Mouse (Mus musculus) hindbrain, embryonic 16.5 days (tissue): ENCODE data around the gene Mpzl3. TPM values are rescaled to one million over a fixed set of nuclear protein-coding genes. Genes with fewer than 3 reads are reported as not detected.

ENCODE experiments used
- ATAC-seq: fragments of 200-750 bp; cut with Nextera tagmentation; 2 replicates; pipeline ENCODE4 v1.8.0; 2017; ENCODE audit warnings: moderate TSS enrichment, moderate library complexity
- H3K27ac ChIP-seq: fragments of 300-500 bp; sonication (generic); 2 replicates; pipeline ENCODE4 v1.5.1; 2014; ENCODE audit warnings: low read depth, mild to moderate bottlenecking, control low read depth, low read length, moderate library complexity
- H3K27me3 ChIP-seq: fragments of 300-500 bp; sonication (generic); replicated peaks from 2 replicates; pipeline ENCODE4 v1.6.1; 2014; ENCODE audit warnings: low read length; ENCODE audit not compliant: control insufficient read depth, insufficient read depth
- H3K36me3 ChIP-seq: fragments of 300-500 bp; sonication (generic); 2 replicates; pipeline ENCODE4 v1.6.1; 2014; ENCODE audit warnings: mild to moderate bottlenecking, low read length, moderate library complexity, mixed read lengths; ENCODE audit not compliant: control insufficient read depth, insufficient read depth
- H3K4me1 ChIP-seq: fragments of 300-500 bp; sonication (generic); 2 replicates; pipeline ENCODE4 v1.6.1; 2014; ENCODE audit warnings: low read depth, low read length; ENCODE audit not compliant: control insufficient read depth, insufficient read depth
- H3K4me2 ChIP-seq: fragments of 300-500 bp; sonication (generic); 2 replicates; pipeline ENCODE4 v1.6.1; 2014; ENCODE audit warnings: mild to moderate bottlenecking, low read length, control low read depth, moderate library complexity
- H3K4me3 ChIP-seq: fragments of 300-500 bp; sonication (generic); 2 replicates; pipeline ENCODE4 v1.5.1; 2014; ENCODE audit warnings: mild to moderate bottlenecking, low read length, control low read depth, moderate library complexity
- H3K9ac ChIP-seq: fragments of 300-500 bp; sonication (generic); 2 replicates; pipeline ENCODE4 v1.6.1; 2014; ENCODE audit warnings: low read depth, mild to moderate bottlenecking, control low read depth, low read length, moderate library complexity
- H3K9me3 ChIP-seq: fragments of 300-500 bp; sonication (generic); 2 replicates; pipeline ENCODE4 v1.6.1; 2014; ENCODE audit warnings: mild to moderate bottlenecking, low read length, moderate library complexity; ENCODE audit not compliant: control insufficient read depth
- WGBS: fragments of 180-500 bp; shearing (Covaris S2); extraction: QIAGEN DNeasy Blood & Tissue Kit; methylation state at CpG from one replicate; pipeline ENCODE4 v1.1.7; 2014; 5-methylcytosine and 5-hydroxymethylcytosine counted together
- polyA plus RNA-seq: library from polyadenylated mRNA; unstranded; fragments of >200 nt; fragmentation: Nextera tagmentation; extraction: Ambion mirVana; gene quantifications from 2 replicates; pipeline ENCODE4 v1.2.1, GENCODE M21; 2015

Gene Mpzl3
- polyA plus RNA-seq, 1 experiment from 2014 or later = 1.0 TPM

GRCm38 (mm10) chr9:45040066-45040845 lies 14.7 kb upstream of the Mpzl3 start:
- H3K9ac ChIP-seq = no peak overlapping the region
- WGBS = 18% methylated on average over 14 of the region's 14 CpGs
- ATAC-seq = no peak
- peaks cover 41% of the 10 kb centered on the region for H3K27me3 ChIP-seq
- no peak overlapping the region for H3K27ac ChIP-seq
- peak overlapping the region; percentile 37 for H3K4me2 ChIP-seq
- no peaks in the 10 kb centered on the region for H3K36me3 ChIP-seq
- H3K4me1 ChIP-seq = no peaks in the 10 kb centered on the region
- no peak overlapping the region for H3K4me3 ChIP-seq
- H3K9me3 ChIP-seq = no peaks in the 10 kb centered on the region

- ATAC-seq = no peak
- 36% methylated on average over 17 of the region's 17 CpGs for WGBS
- Histone ChIP-seq H3K9me3 (no peaks in the 10 kb centered on the region), H3K4me1 (no peaks in the 10 kb centered on the region), H3K36me3 (no peaks in the 10 kb centered on the region), H3K9ac (no peak overlapping the region), H3K27me3 (peaks cover 41% of the 10 kb centered on the region), H3K4me2 (peak overlapping the region; percentile 12; the same call in 1 of the 2 replicates), H3K4me3 (no peak overlapping the region), H3K27ac (no peak overlapping the region)
Measured at GRCm38 (mm10) chr9:45041131-45041838, 13.7 kb upstream of the Mpzl3 start.

GRCm38 (mm10) chr9:45042056-45042720 lies 12.8 kb upstream of the Mpzl3 start:
- ATAC-seq = no peak
- H3K36me3 ChIP-seq = no peaks in the 10 kb centered on the region
- no peak overlapping the region for H3K9ac ChIP-seq
- H3K4me1 ChIP-seq = no peaks in the 10 kb centered on the region
- no peak overlapping the region; the same call in 1 of the 2 replicates for H3K4me3 ChIP-seq
- peaks cover 41% of the 10 kb centered on the region for H3K27me3 ChIP-seq
- H3K4me2 ChIP-seq = no peak overlapping the region
- WGBS = 2% methylated on average over 20 of the region's 20 CpGs
- H3K27ac ChIP-seq = no peak overlapping the region
- no peaks in the 10 kb centered on the region for H3K9me3 ChIP-seq

- WGBS = under 1% methylated on average over 10 of the region's 10 CpGs
- Histone ChIP-seq H3K36me3 (no peaks in the 10 kb centered on the region), H3K4me3 (no peak overlapping the region), H3K27ac (no peak overlapping the region), H3K27me3 (peaks cover 41% of the 10 kb centered on the region), H3K4me1 (no peaks in the 10 kb centered on the region), H3K9ac (no peak overlapping the region), H3K4me2 (no peak overlapping the region), H3K9me3 (no peaks in the 10 kb centered on the region)
- ATAC-seq = no peak
Measured at GRCm38 (mm10) chr9:45042947-45043346, 12.0 kb upstream of the Mpzl3 start.

GRCm38 (mm10) chr9:45046973-45047372 lies 8.0 kb upstream of the Mpzl3 start:
- Histone ChIP-seq H3K9ac (no peak overlapping the region), H3K27ac (no peak overlapping the region), H3K36me3 (no peaks in the 10 kb centered on the region), H3K27me3 (peaks cover 26% of the 10 kb centered on the region), H3K9me3 (no peaks in the 10 kb centered on the region), H3K4me3 (no peak overlapping the region), H3K4me1 (no peaks in the 10 kb centered on the region), H3K4me2 (no peak overlapping the region)
- ATAC-seq = no peak
- 90% methylated on average over 16 of the region's 16 CpGs for WGBS

GRCm38 (mm10) chr9:45048511-45048910 lies 6.5 kb upstream of the Mpzl3 start:
- Histone ChIP-seq H3K27me3 (peaks cover 23% of the 10 kb centered on the region), H3K27ac (no peak overlapping the region), H3K4me1 (no peaks in the 10 kb centered on the region), H3K9me3 (no peaks in the 10 kb centered on the region), H3K4me3 (no peak overlapping the region), H3K9ac (no peak overlapping the region), H3K4me2 (no peak overlapping the region), H3K36me3 (no peaks in the 10 kb centered on the region)
- 27% methylated on average over 4 of the region's 4 CpGs for WGBS
- ATAC-seq = no peak

- Histone ChIP-seq H3K27ac (no peak overlapping the region), H3K9ac (no peak overlapping the region), H3K4me1 (peaks cover 2% of the 10 kb centered on the region; the same call in 1 of the 2 replicates), H3K36me3 (no peaks in the 10 kb centered on the region), H3K4me3 (no peak overlapping the region), H3K27me3 (peaks cover 15% of the 10 kb centered on the region), H3K4me2 (no peak overlapping the region), H3K9me3 (no peaks in the 10 kb centered on the region)
- WGBS = 90% methylated on average over 1 of the region's 1 CpGs
- no peak for ATAC-seq
Measured at GRCm38 (mm10) chr9:45049731-45050130, 5.3 kb upstream of the Mpzl3 start.

GRCm38 (mm10) chr9:45050301-45050700 lies 4.7 kb upstream of the Mpzl3 start:
- H3K27ac ChIP-seq = no peak overlapping the region
- H3K9me3 ChIP-seq = no peaks in the 10 kb centered on the region
- H3K36me3 ChIP-seq = no peaks in the 10 kb centered on the region
- H3K4me1 ChIP-seq = peaks cover 2% of the 10 kb centered on the region; the same call in 1 of the 2 replicates
- H3K4me2 ChIP-seq = no peak overlapping the region
- no peak for ATAC-seq
- H3K4me3 ChIP-seq = no peak overlapping the region
- no peak overlapping the region for H3K9ac ChIP-seq
- H3K27me3 ChIP-seq = peaks cover 15% of the 10 kb centered on the region
- 84% methylated on average over 2 of the region's 2 CpGs for WGBS
